Mouse (Mus musculus) activated CD4-positive, CD25-positive, alpha-beta regulatory T cell, adult 4 months (primary cell): ENCODE measurements around the gene Ccnb2. TPM values are rescaled to one million over a fixed set of nuclear protein-coding genes. Genes with fewer than 3 reads are reported as not detected.

Experiments used
- ATAC-seq: one replicate; pipeline ENCODE4 v1.8.0; 2017
- polyA plus RNA-seq, 2 experiments: library from polyadenylated mRNA; unstranded; fragments of 100-300 nt; shearing (Covaris generic); gene quantifications; one replicate each; pipeline ENCODE4 v1.2.1; 2017

The Ccnb2 gene
- polyA plus RNA-seq, 2 experiments from 2014 or later: 58.6 to 77.7 TPM

GRCm38 (mm10) chr9:70383750-70384149 is 37.6 kb downstream of the Ccnb2 start:
- ATAC-seq: no peak

DNA sequence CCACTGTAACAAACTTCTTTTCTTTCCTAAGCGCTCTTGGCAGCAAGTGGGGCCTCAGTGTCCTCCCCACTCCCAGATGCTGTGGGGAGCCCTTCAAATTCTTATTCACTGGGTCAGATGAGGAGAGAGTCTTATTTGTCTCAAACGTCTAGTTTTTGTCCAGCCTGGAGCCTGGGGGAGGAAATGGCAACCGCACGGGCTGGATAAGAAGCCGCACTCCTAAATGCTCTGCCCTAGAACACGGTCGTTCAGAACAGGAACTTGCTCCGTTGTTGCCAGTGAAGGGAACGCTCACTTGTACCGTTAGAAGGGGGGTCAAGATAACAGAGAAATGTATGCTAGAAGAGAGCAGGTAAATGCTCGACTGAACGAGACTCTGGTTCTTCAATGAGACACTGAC is 39.3 kb downstream of the Ccnb2 start:
- ATAC-seq: no peak

- no peak for ATAC-seq
Measured at GRCm38 (mm10) chr9:70379502-70380467, 41.6 kb downstream of the Ccnb2 start.

DNA sequence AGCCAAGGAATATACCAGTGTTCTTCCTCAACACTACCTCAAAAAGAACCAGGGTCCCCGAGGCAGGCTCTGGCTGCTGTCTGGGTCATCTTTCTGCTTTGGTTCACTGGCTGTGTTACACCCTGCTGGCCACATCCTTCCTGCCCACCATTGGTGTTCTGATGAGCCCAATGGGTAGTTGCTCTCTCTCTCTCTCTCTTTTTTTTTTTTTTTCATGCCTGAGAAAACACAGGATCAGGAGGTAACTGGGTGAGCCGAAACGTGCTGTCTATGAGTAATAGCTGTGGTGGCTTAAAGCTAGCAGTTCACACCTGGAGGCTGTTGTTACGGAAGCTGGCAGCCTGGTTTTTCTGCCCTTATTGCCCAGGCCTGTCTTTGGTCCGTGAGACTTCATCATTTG is 49.7 kb downstream of the Ccnb2 start:
- ATAC-seq: no peak

GRCm38 (mm10) chr9:70366898-70367297 is 54.4 kb downstream of the Ccnb2 start:
- no peak for ATAC-seq

GRCm38 (mm10) chr9:70365915-70366314 is 55.4 kb downstream of the Ccnb2 start:
- no peak for ATAC-seq

GRCm38 (mm10) chr9:70364741-70365140 is 56.6 kb downstream of the Ccnb2 start:
- ATAC-seq: no peak

- ATAC-seq: no peak
Measured at GRCm38 (mm10) chr9:70359402-70360131, 61.8 kb downstream of the Ccnb2 start.

Other genes with a start within 250 kb of the Ccnb2 start
- gene Myo1e, start 214.2 kb downstream of the Ccnb2 start, polyA plus RNA-seq: 10 to 100 TPM; 25.8 to 27.8 TPM
- gene Rnf111, start 82.2 kb upstream of the Ccnb2 start, polyA plus RNA-seq: 10 to 100 TPM; 24.5 to 26.4 TPM
- 10 to 100 TPM; 57.6 to 83.6 TPM for gene Sltm, start 121.2 kb upstream of the Ccnb2 start, polyA plus RNA-seq
- gene Gm10642, start 234.7 kb upstream of the Ccnb2 start, polyA plus RNA-seq: under 1 TPM; 0.61 to 0.71 TPM
- 10 to 100 TPM in 1 of 2 experiments, 1 to 10 TPM in 1; 9.0 to 14.8 TPM for gene Mindy2, start 235.6 kb upstream of the Ccnb2 start, polyA plus RNA-seq